Mouse (Mus musculus) neural tube, embryonic 13.5 days (tissue): ENCODE measurements at regions not wholly inside any gene's neighbourhood (a gene's known extent, or its start where the extent isn't known, plus 50 kb on each side); places are given as distances from the start of the nearest gene placed in this dataset.

ENCODE experiments used
- ATAC-seq: fragments of 200-750 bp; cut with Nextera tagmentation; 2 replicates; pipeline ENCODE4 v1.8.0; 2017; ENCODE audit warnings: low read depth, mild to moderate bottlenecking, moderate TSS enrichment, moderate library complexity
- H3K27ac ChIP-seq: fragments of 300-500 bp; sonication (generic); replicated peaks from 2 replicates; pipeline ENCODE4 v1.5.1; 2015; ENCODE audit warnings: moderate library complexity, mild to moderate bottlenecking, inconsistent platforms
- H3K27me3 ChIP-seq: fragments of 300-500 bp; sonication (generic); 2 replicates; pipeline ENCODE4 v1.6.1; 2015; ENCODE audit warnings: mild to moderate bottlenecking, inconsistent platforms
- H3K36me3 ChIP-seq: fragments of 300-500 bp; sonication (generic); 2 replicates; pipeline ENCODE4 v1.6.1; 2015; ENCODE audit warnings: mild to moderate bottlenecking, inconsistent platforms
- H3K4me1 ChIP-seq: fragments of 300-500 bp; sonication (generic); replicated peaks from 2 replicates; pipeline ENCODE4 v1.6.1; 2015; ENCODE audit warnings: inconsistent platforms
- H3K4me2 ChIP-seq: fragments of 300-500 bp; sonication (generic); 2 replicates; pipeline ENCODE4 v1.6.1; 2015; ENCODE audit warnings: inconsistent platforms, mild to moderate bottlenecking, moderate library complexity
- H3K4me3 ChIP-seq: fragments of 300-500 bp; sonication (generic); 2 replicates; pipeline ENCODE4 v1.5.1; 2015; ENCODE audit warnings: mild to moderate bottlenecking, inconsistent platforms
- H3K9ac ChIP-seq: fragments of 300-500 bp; sonication (generic); 2 replicates; pipeline ENCODE4 v1.6.1; 2015; ENCODE audit warnings: moderate library complexity, mild to moderate bottlenecking, inconsistent platforms
- H3K9me3 ChIP-seq: fragments of 300-500 bp; sonication (generic); 2 replicates; pipeline ENCODE4 v1.6.1; 2016; ENCODE audit warnings: inconsistent platforms
- WGBS: fragments of 180-500 bp; shearing (Covaris S2); methylation state at CpG from one replicate; pipeline ENCODE4 v1.1.7; 2015; 5-methylcytosine and 5-hydroxymethylcytosine counted together

- no peaks in the 10 kb centered on the region for H3K9me3 ChIP-seq
- peak overlapping the region; percentile 50 for H3K27ac ChIP-seq
- H3K4me2 ChIP-seq, result no peak overlapping the region
- 47% methylated on average over 8 of the region's 8 CpGs for WGBS
- H3K27me3 ChIP-seq, result no peaks in the 10 kb centered on the region
- H3K9ac ChIP-seq, result no peak overlapping the region
- 0 out of 2 replicates have a peak, but pooled peaks have one; percentile 15 for ATAC-seq
- H3K36me3 ChIP-seq, result no peaks in the 10 kb centered on the region
- H3K4me3 ChIP-seq, result no peak overlapping the region
- peaks cover 10% of the 10 kb centered on the region; the same call in 1 of the 2 replicates for H3K4me1 ChIP-seq
These were observed 107.7 kb downstream of the Far1 start for GRCm38 (mm10) chr7:113621316-113621715.

GRCm38 (mm10) chr7:113621898-113622510 is 108.4 kb downstream of the Far1 start:
- Histone ChIP-seq H3K27me3 (no peaks in the 10 kb centered on the region), H3K4me3 (no peak overlapping the region), H3K27ac (no peak overlapping the region; the same call in 1 of the 2 replicates), H3K4me2 (peak overlapping the region; percentile 11; the same call in 1 of the 2 replicates), H3K9ac (no peak overlapping the region), H3K36me3 (no peaks in the 10 kb centered on the region), H3K4me1 (peaks cover 10% of the 10 kb centered on the region; the same call in 1 of the 2 replicates), H3K9me3 (no peaks in the 10 kb centered on the region)
- 32% methylated on average over 13 of the region's 13 CpGs for whole genome bisulfite sequencing
- peak; percentile 83 for ATAC-seq

GRCm38 (mm10) chr7:113623296-113623695 is 109.7 kb downstream of the Far1 start:
- no peaks in the 10 kb centered on the region for H3K36me3 ChIP-seq
- ATAC-seq, result no peak
- no peaks in the 10 kb centered on the region for H3K27me3 ChIP-seq
- no peaks in the 10 kb centered on the region for H3K9me3 ChIP-seq
- no peak overlapping the region for H3K9ac ChIP-seq
- 88% methylated on average over 4 of the region's 4 CpGs for WGBS
- H3K27ac ChIP-seq, result no peak overlapping the region
- H3K4me2 ChIP-seq, result no peak overlapping the region
- no peak overlapping the region for H3K4me3 ChIP-seq
- peaks cover 10% of the 10 kb centered on the region; the same call in 1 of the 2 replicates for H3K4me1 ChIP-seq

GRCm38 (mm10) chr7:113623962-113624361 is 110.3 kb downstream of the Far1 start:
- ATAC-seq, result no peak
- WGBS, result 92% methylated on average over 6 of the region's 6 CpGs
- H3K9ac ChIP-seq, result no peak overlapping the region
- peaks cover 10% of the 10 kb centered on the region; the same call in 1 of the 2 replicates for H3K4me1 ChIP-seq
- no peaks in the 10 kb centered on the region for H3K36me3 ChIP-seq
- no peak overlapping the region for H3K4me3 ChIP-seq
- no peaks in the 10 kb centered on the region for H3K9me3 ChIP-seq
- H3K27ac ChIP-seq, result no peak overlapping the region
- no peaks in the 10 kb centered on the region for H3K27me3 ChIP-seq
- no peak overlapping the region for H3K4me2 ChIP-seq

- Histone ChIP-seq H3K9me3 (no peaks in the 10 kb centered on the region), H3K27ac (no peak overlapping the region), H3K4me1 (no peaks in the 10 kb centered on the region), H3K9ac (no peak overlapping the region), H3K36me3 (no peaks in the 10 kb centered on the region), H3K27me3 (no peaks in the 10 kb centered on the region), H3K4me3 (no peak overlapping the region), H3K4me2 (no peak overlapping the region)
- no peak for ATAC-seq
These were observed 113.1 kb downstream of the Far1 start for GRCm38 (mm10) chr7:113626734-113627133.

GRCm38 (mm10) chr7:113637011-113637600 is 123.5 kb downstream of the Far1 start:
- Histone ChIP-seq H3K4me2 (no peak overlapping the region), H3K4me3 (no peak overlapping the region), H3K27ac (no peak overlapping the region), H3K36me3 (no peaks in the 10 kb centered on the region), H3K27me3 (no peaks in the 10 kb centered on the region), H3K9ac (no peak overlapping the region), H3K4me1 (no peaks in the 10 kb centered on the region), H3K9me3 (no peaks in the 10 kb centered on the region)
- WGBS, result 84% methylated on average over 4 of the region's 4 CpGs
- ATAC-seq, result no peak

- H3K27me3 ChIP-seq, result no peaks in the 10 kb centered on the region
These were observed 124.5 kb downstream of the Far1 start for GRCm38 (mm10) chr7:113638098-113638497.

GRCm38 (mm10) chr7:113642540-113642939 is 123.3 kb upstream of the Spon1 start:
- Histone ChIP-seq H3K36me3 (no peaks in the 10 kb centered on the region), H3K27me3 (no peaks in the 10 kb centered on the region), H3K9ac (no peak overlapping the region), H3K9me3 (no peaks in the 10 kb centered on the region), H3K4me2 (no peak overlapping the region), H3K4me3 (no peak overlapping the region), H3K4me1 (0 out of 2 replicates have a peak, but pooled peaks cover 7% of the 10 kb centered on the region), H3K27ac (no peak overlapping the region)
- WGBS, result 57% methylated on average over 7 of the region's 7 CpGs
- ATAC-seq, result no peak

More at GRCm38 (mm10) chr7:113638098-113638497, 124.5 kb downstream of the Far1 start:
- Histone ChIP-seq H3K4me2 (no peak overlapping the region), H3K9me3 (no peaks in the 10 kb centered on the region), H3K36me3 (no peaks in the 10 kb centered on the region), H3K4me3 (no peak overlapping the region), H3K4me1 (no peaks in the 10 kb centered on the region), H3K9ac (no peak overlapping the region), H3K27ac (no peak overlapping the region)
- no peak for ATAC-seq
- WGBS, result 66% methylated on average over 6 of the region's 6 CpGs

- no peaks in the 10 kb centered on the region for H3K9me3 ChIP-seq
These were observed 115.2 kb upstream of the Spon1 start for GRCm38 (mm10) chr7:113650631-113651030.

GRCm38 (mm10) chr7:113651696-113652095 is 114.1 kb upstream of the Spon1 start:
- H3K4me1 ChIP-seq, result peaks cover 6% of the 10 kb centered on the region; the same call in 1 of the 2 replicates
- no peaks in the 10 kb centered on the region for H3K36me3 ChIP-seq
- no peaks in the 10 kb centered on the region for H3K9me3 ChIP-seq
- H3K27me3 ChIP-seq, result 0 out of 2 replicates have a peak, but pooled peaks cover 4% of the 10 kb centered on the region
- H3K4me3 ChIP-seq, result no peak overlapping the region
- 89% methylated on average over 1 of the region's 1 CpGs for WGBS
- no peak overlapping the region for H3K27ac ChIP-seq
- no peak for ATAC-seq
- H3K4me2 ChIP-seq, result no peak overlapping the region
- H3K9ac ChIP-seq, result no peak overlapping the region

More at GRCm38 (mm10) chr7:113650631-113651030, 115.2 kb upstream of the Spon1 start:
- no peaks in the 10 kb centered on the region for H3K36me3 ChIP-seq
- H3K9ac ChIP-seq, result no peak overlapping the region
- 0 out of 2 replicates have a peak, but pooled peaks cover 4% of the 10 kb centered on the region for H3K27me3 ChIP-seq
- WGBS, result 85% methylated on average over 1 of the region's 2 CpGs
- peaks cover 6% of the 10 kb centered on the region; the same call in 1 of the 2 replicates for H3K4me1 ChIP-seq
- no peak overlapping the region for H3K27ac ChIP-seq
- H3K4me3 ChIP-seq, result no peak overlapping the region
- no peak for ATAC-seq
- no peak overlapping the region for H3K4me2 ChIP-seq

- no peak overlapping the region for H3K9ac ChIP-seq
- 29% methylated on average over 5 of the region's 5 CpGs for WGBS
- ATAC-seq, result no peak
- no peak overlapping the region for H3K27ac ChIP-seq
- no peaks in the 10 kb centered on the region for H3K36me3 ChIP-seq
- H3K27me3 ChIP-seq, result 0 out of 2 replicates have a peak, but pooled peaks cover 4% of the 10 kb centered on the region
- H3K4me3 ChIP-seq, result no peak overlapping the region
- no peaks in the 10 kb centered on the region for H3K9me3 ChIP-seq
- peaks cover 6% of the 10 kb centered on the region; the same call in 1 of the 2 replicates for H3K4me1 ChIP-seq
- H3K4me2 ChIP-seq, result no peak overlapping the region
These were observed 112.7 kb upstream of the Spon1 start for GRCm38 (mm10) chr7:113653130-113653529.

- Histone ChIP-seq H3K4me1 (peaks cover 6% of the 10 kb centered on the region; the same call in 1 of the 2 replicates), H3K27ac (no peak overlapping the region), H3K27me3 (0 out of 2 replicates have a peak, but pooled peaks cover 4% of the 10 kb centered on the region), H3K9me3 (no peaks in the 10 kb centered on the region), H3K9ac (no peak overlapping the region), H3K4me3 (no peak overlapping the region), H3K36me3 (no peaks in the 10 kb centered on the region), H3K4me2 (no peak overlapping the region)
- 81% methylated on average over 5 of the region's 5 CpGs for WGBS
- no peak for ATAC-seq
These were observed 110.5 kb upstream of the Spon1 start for GRCm38 (mm10) chr7:113655336-113655735.
